Mouse (Mus musculus): Measurements from ENCODE around the gene Crtac1. TPM values are rescaled to one million over a fixed set of nuclear protein-coding genes. Genes with fewer than 3 reads are reported as not detected.

Gene Crtac1
- polyA plus RNA-seq, 1 experiment from 2014 or later: 0.44 TPM

DNA sequence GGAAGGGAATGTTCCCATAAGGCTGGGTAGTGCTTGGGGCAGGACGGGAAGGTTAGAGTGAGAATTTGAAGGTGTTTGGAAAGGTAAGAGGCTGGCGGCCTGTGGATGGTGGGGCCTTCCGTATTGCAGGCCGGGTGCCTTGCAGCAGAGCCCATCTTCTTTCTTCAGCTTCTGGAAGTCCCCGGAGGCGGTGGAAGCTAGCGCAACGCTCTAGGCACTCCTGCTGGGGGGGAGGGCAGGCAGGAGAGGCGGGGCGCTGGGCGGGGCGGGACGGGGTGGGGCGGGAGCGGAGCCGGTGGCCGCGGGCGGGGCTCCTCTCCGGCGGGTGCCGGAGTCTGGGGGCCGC lies 176.2 kb downstream of the Crtac1 start:
- Histone ChIP-seq H3K9ac (replicated peaks; ENCODE audit: low read depth) (no peak overlapping the region), H3K4me1 (ENCODE audit: insufficient read depth, low read depth, low read length) (no peaks in the 10 kb centered on the region), H3K4me2 (replicated peaks; ENCODE audit: low read depth, low read length) (0 out of 2 replicates have a peak overlapping the region, but pooled peaks have one; percentile 19), H3K36me3 (ENCODE audit: insufficient read depth, low read length) (no peaks in the 10 kb centered on the region), H3K27ac (ENCODE audit: low read length) (no peak overlapping the region), H3K27me3 (replicated peaks; ENCODE audit: insufficient read depth, low read length) (peaks cover 6% of the 10 kb centered on the region), H3K9me3 (ENCODE audit: low read length) (no peaks in the 10 kb centered on the region), H3K4me3 (ENCODE audit: low read depth, low read length) (no peak overlapping the region; the same call in 1 of the 2 replicates)
- WGBS: 1% methylated on average over 10 of the region's 23 CpGs
- DNase-seq (ENCODE audit: low spot score) (no peak), ATAC-seq (peak; percentile 39)
- TF ChIP-seq EP300 (IDR thresholded peaks at IDR 0.05) (no peak), CTCF (IDR thresholded peaks at IDR 0.05) (no peak)

DNA sequence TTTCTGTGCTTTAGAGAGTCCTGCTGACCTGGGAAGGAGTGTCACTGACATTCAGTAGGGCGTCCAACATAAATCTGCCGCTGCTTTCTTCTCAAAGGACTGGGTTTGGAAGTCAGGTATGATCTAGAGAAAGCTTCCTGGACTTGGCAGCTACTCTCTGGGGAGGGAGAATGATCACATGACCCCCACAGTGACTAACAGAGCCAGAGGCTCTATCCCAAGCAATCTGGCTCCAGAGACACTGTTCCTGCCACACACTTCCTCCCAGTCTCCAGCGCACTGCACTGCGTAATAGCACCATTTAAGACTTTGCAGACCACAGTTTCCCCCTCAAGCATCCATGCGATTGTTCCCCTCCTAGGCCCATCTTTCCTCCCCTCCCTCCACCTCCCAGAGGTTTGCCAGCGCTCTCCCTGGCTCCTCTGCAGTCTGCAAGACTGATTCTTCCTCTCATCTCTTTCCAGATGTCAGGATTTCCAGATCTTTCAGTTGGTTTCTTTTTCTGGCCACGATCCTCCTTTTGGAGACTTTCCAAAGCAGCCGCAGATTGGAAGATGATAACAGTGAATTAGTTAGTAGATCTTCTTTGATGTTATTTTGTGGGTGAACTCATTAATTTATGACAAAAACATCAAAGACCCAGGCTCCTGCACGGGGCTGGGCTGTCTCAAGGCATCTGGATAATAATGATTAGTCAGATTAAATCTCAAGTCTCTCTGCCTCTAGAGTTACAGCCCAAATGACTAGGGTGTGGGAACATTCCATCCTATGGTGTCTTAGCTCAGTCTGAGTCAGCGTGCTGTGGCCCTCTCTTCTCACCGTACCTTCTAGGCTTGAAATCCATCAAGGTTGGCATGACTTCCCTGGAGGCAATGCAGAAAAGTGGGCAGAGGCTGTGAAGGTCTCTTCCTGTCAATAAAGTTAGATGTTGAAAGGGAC lies 181.3 kb downstream of the Crtac1 start:
- Histone ChIP-seq H3K27ac (ENCODE audit: low read length) (no peak overlapping the region), H3K4me2 (replicated peaks; ENCODE audit: low read depth, low read length) (no peak overlapping the region), H3K9ac (replicated peaks; ENCODE audit: low read depth) (no peak overlapping the region), H3K27me3 (replicated peaks; ENCODE audit: insufficient read depth, low read length) (peaks cover 4% of the 10 kb centered on the region), H3K4me1 (ENCODE audit: insufficient read depth, low read depth, low read length) (no peaks in the 10 kb centered on the region), H3K4me3 (ENCODE audit: low read depth, low read length) (no peak overlapping the region), H3K9me3 (ENCODE audit: low read length) (no peaks in the 10 kb centered on the region), H3K36me3 (ENCODE audit: insufficient read depth, low read length) (no peaks in the 10 kb centered on the region)
- TF ChIP-seq EP300 (IDR thresholded peaks at IDR 0.05) (no peak), CTCF (IDR thresholded peaks at IDR 0.05) (no peak)
- ATAC-seq (no peak), DNase-seq (ENCODE audit: low spot score) (no peak)
- 66% methylated on average over 11 of the region's 11 CpGs for WGBS

DNA sequence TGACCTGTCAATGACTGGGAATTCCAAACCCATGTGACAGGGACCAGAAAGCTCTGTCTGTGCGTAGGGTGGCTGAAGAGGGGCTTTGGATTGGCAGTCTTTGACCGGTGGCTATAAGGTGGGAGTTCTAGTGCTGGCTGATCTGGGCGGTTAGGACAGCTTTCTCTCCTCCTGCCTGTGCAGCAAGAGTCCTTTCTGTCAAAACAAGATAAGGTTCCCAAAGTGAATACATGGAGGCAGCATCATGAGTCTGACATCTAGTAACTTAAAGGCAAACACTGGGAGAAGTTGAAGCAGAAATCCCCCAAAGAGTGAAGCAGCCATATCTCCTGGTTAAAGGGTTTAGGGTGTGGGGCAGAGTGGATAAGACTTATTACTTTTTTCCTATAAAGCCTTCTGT lies 184.1 kb downstream of the Crtac1 start, which contains the start of gene Golga7b:
Gene Golga7b (plus strand): TSS at position 56 of the 400 bp plus-strand sequence.
- 71% methylated on average over 3 of the region's 3 CpGs for WGBS
- no peak for TF ChIP-seq EP300 (IDR thresholded peaks at IDR 0.05)
- TF ChIP-seq CTCF (IDR thresholded peaks at IDR 0.05): no peak
- Histone ChIP-seq H3K27me3 (replicated peaks; ENCODE audit: insufficient read depth, low read length) (no peaks in the 10 kb centered on the region), H3K36me3 (ENCODE audit: insufficient read depth, low read length) (no peaks in the 10 kb centered on the region), H3K4me1 (ENCODE audit: insufficient read depth, low read depth, low read length) (no peaks in the 10 kb centered on the region), H3K9ac (replicated peaks; ENCODE audit: low read depth) (no peak within 1 kb of the TSS), H3K4me2 (replicated peaks; ENCODE audit: low read depth, low read length) (no peak within 1 kb of the TSS), H3K27ac (ENCODE audit: low read length) (no peak within 1 kb of the TSS), H3K9me3 (ENCODE audit: low read length) (no peaks in the 10 kb centered on the region), H3K4me3 (ENCODE audit: low read depth, low read length) (no peak within 1 kb of the TSS)
- DNase-seq (ENCODE audit: low spot score) (no peak), ATAC-seq (no peak)

DNA sequence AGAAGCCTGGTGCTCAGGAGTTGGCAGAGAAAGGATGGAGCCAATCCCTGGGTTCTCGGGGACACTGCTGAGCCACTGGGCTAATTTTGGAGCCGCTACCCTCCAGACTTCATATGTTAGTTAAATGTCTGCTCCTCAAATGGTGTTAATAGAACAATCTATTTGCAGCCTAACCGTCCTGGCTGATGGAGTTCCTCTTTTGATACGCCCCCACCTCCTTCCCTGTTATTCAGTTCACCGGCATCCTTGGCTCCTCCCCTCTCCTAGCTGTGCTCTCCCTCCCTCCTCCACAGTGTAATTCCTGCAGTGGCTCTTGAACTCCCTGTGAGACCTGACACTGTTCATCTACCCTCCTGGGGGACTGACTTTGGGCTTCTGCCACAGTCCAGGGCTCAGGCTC lies 185.0 kb downstream of the Crtac1 start:
- ATAC-seq (no peak), DNase-seq (ENCODE audit: low spot score) (no peak)
- TF ChIP-seq EP300 (IDR thresholded peaks at IDR 0.05) (no peak), CTCF (IDR thresholded peaks at IDR 0.05) (no peak)
- Histone ChIP-seq H3K36me3 (ENCODE audit: insufficient read depth, low read length) (no peaks in the 10 kb centered on the region), H3K4me2 (replicated peaks; ENCODE audit: low read depth, low read length) (no peak overlapping the region), H3K4me1 (ENCODE audit: insufficient read depth, low read depth, low read length) (no peaks in the 10 kb centered on the region), H3K4me3 (ENCODE audit: low read depth, low read length) (no peak overlapping the region), H3K9me3 (ENCODE audit: low read length) (no peaks in the 10 kb centered on the region), H3K27ac (ENCODE audit: low read length) (no peak overlapping the region), H3K9ac (replicated peaks; ENCODE audit: low read depth) (no peak overlapping the region), H3K27me3 (replicated peaks; ENCODE audit: insufficient read depth, low read length) (no peaks in the 10 kb centered on the region)
- 48% methylated on average over 5 of the region's 5 CpGs for WGBS

DNA sequence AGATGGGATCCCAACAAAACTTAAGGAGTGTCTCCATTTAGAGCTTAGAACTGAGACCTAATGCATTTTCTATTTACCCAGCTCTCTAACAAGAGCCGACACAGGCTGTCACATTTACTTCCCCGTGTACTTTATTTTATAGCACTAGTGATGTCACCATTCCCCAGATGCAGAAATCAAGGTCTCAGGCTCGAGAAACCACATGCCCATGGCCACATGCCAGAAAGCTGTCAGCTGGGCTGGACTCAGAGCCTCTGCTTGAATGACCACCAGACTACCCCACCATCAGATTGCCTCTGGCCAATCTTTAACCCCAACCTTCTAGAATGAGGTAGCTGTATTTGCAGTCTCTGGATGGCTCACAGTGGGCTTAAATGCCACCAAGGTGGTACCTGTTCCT lies 188.2 kb downstream of the Crtac1 start:
- no peak overlapping the region for H3K4me2 ChIP-seq (replicated peaks; ENCODE audit: low read depth, low read length)
- no peaks in the 10 kb centered on the region for H3K27me3 ChIP-seq (replicated peaks; ENCODE audit: insufficient read depth, low read length)
- ATAC-seq (no peak), DNase-seq (ENCODE audit: low spot score) (no peak)
- H3K4me1 ChIP-seq (ENCODE audit: insufficient read depth, low read depth, low read length): no peaks in the 10 kb centered on the region
- no peak overlapping the region for H3K9ac ChIP-seq (replicated peaks; ENCODE audit: low read depth)
- no peak overlapping the region for H3K27ac ChIP-seq (ENCODE audit: low read length)
- H3K36me3 ChIP-seq (ENCODE audit: insufficient read depth, low read length): no peaks in the 10 kb centered on the region
- WGBS: 45% methylated on average over 3 of the region's 3 CpGs
- H3K4me3 ChIP-seq (ENCODE audit: low read depth, low read length): no peak overlapping the region
- H3K9me3 ChIP-seq (ENCODE audit: low read length): no peaks in the 10 kb centered on the region
- no peak for TF ChIP-seq EP300 (IDR thresholded peaks at IDR 0.05)
- TF ChIP-seq CTCF (IDR thresholded peaks at IDR 0.05): no peak

DNA sequence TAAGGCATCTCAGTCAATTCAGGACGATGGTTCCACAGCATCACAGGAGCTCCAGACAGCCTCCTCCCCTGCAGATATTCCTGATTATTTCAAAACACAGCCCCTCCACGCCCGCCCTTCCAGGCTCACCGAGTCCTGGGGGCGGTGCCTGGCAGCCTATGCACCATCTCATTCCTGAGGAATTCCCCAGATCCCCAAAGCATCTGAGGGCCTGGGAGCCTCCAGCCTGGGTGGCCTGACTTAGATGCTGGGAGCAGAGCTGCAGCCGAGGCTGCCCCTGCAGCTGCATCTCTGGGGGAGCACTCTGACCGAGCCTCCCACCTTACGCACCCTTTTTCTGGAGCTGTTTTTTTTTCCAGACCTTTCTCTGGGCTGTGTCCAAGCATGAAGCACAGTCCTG lies 190.7 kb downstream of the Crtac1 start:
- H3K36me3 ChIP-seq (ENCODE audit: insufficient read depth, low read length): no peaks in the 10 kb centered on the region
- 53% methylated on average over 8 of the region's 8 CpGs for WGBS
- no peak for ATAC-seq
- no peaks in the 10 kb centered on the region for H3K27me3 ChIP-seq (replicated peaks; ENCODE audit: insufficient read depth, low read length)
- no peaks in the 10 kb centered on the region for H3K9me3 ChIP-seq (ENCODE audit: low read length)
- H3K4me1 ChIP-seq (ENCODE audit: insufficient read depth, low read depth, low read length): no peaks in the 10 kb centered on the region
- no peak overlapping the region for H3K4me2 ChIP-seq (replicated peaks; ENCODE audit: low read depth, low read length)
- TF ChIP-seq CTCF (IDR thresholded peaks at IDR 0.05) (no peak), EP300 (IDR thresholded peaks at IDR 0.05) (no peak)
- no peak overlapping the region for H3K4me3 ChIP-seq (ENCODE audit: low read depth, low read length)
- no peak for DNase-seq (ENCODE audit: low spot score)
- no peak overlapping the region for H3K9ac ChIP-seq (replicated peaks; ENCODE audit: low read depth)
- H3K27ac ChIP-seq (ENCODE audit: low read length): no peak overlapping the region
